Mouse (Mus musculus) heart, embryonic 11.5 days (tissue): Measurements from ENCODE around the gene 2900011O08Rik. TPM values are rescaled to one million over a fixed set of nuclear protein-coding genes. Genes with fewer than 3 reads are reported as not detected.

Experiments used
- ATAC-seq: fragments of 200-750 bp; cut with Nextera tagmentation; replicated peaks from 2 replicates; pipeline ENCODE4 v1.8.0; 2017; ENCODE audit warnings: moderate library complexity; ENCODE audit not compliant: insufficient number of reproducible peaks, low FRiP score, low TSS enrichment
- H3K27ac ChIP-seq: fragments of 300-500 bp; sonication (generic); 2 replicates; pipeline ENCODE4 v1.5.1; 2014; ENCODE audit warnings: mild to moderate bottlenecking, low read depth, low read length
- H3K27me3 ChIP-seq: fragments of 300-500 bp; sonication (generic); 2 replicates; pipeline ENCODE4 v1.6.1; 2014; ENCODE audit warnings: mild to moderate bottlenecking, low read length, mixed read lengths; ENCODE audit not compliant: control insufficient read depth, insufficient read depth
- H3K36me3 ChIP-seq: fragments of 300-500 bp; sonication (generic); 2 replicates; pipeline ENCODE4 v1.6.1; 2014; ENCODE audit warnings: mild to moderate bottlenecking, low read length, moderate library complexity, mixed read lengths; ENCODE audit not compliant: control insufficient read depth, insufficient read depth
- H3K4me1 ChIP-seq: fragments of 300-500 bp; sonication (generic); 2 replicates; pipeline ENCODE4 v1.6.1; 2014; ENCODE audit warnings: low read length; ENCODE audit not compliant: control insufficient read depth, insufficient read depth
- H3K4me2 ChIP-seq: fragments of 300-500 bp; sonication (generic); 2 replicates; pipeline ENCODE4 v1.6.1; 2014; ENCODE audit warnings: mild to moderate bottlenecking, moderate library complexity
- H3K4me3 ChIP-seq: fragments of 300-500 bp; sonication (generic); 2 replicates; pipeline ENCODE4 v1.5.1; 2014; ENCODE audit warnings: low read depth, low read length
- H3K9ac ChIP-seq: fragments of 300-500 bp; sonication (generic); 2 replicates; pipeline ENCODE4 v1.6.1; 2014; ENCODE audit warnings: mild to moderate bottlenecking, low read depth, low read length, moderate library complexity
- H3K9me3 ChIP-seq: fragments of 300-500 bp; sonication (generic); replicated peaks from 2 replicates; pipeline ENCODE4 v1.6.1; 2016; ENCODE audit warnings: low read length; ENCODE audit not compliant: control insufficient read depth
- WGBS: fragments of 180-500 bp; shearing (Covaris S2); extraction: QIAGEN DNeasy Blood & Tissue Kit; methylation state at CpG from one replicate; pipeline ENCODE4 v1.1.7; 2014; ENCODE audit not compliant: insufficient replicate concordance; 5-methylcytosine and 5-hydroxymethylcytosine counted together
- polyA plus RNA-seq: library from polyadenylated mRNA; unstranded; fragments of >200 nt; fragmentation: Nextera tagmentation; extraction: Ambion mirVana; gene quantifications from 2 replicates; pipeline ENCODE4 v1.2.1, GENCODE M21; 2014

The 2900011O08Rik gene
- polyA plus RNA-seq, 1 experiment from 2014 or later: 1.3 TPM

- no peak for ATAC-seq
- no peak overlapping the region for H3K4me2 ChIP-seq
- no peak overlapping the region for H3K27ac ChIP-seq
- no peak overlapping the region for H3K9ac ChIP-seq
- no peak overlapping the region for H3K4me3 ChIP-seq
- H3K27me3 ChIP-seq: no peaks in the 10 kb centered on the region
- H3K4me1 ChIP-seq: no peaks in the 10 kb centered on the region
- no peaks in the 10 kb centered on the region for H3K9me3 ChIP-seq
- WGBS: 94% methylated on average over 1 of the region's 1 CpGs
- H3K36me3 ChIP-seq: peaks cover 33% of the 10 kb centered on the region
Measured at GRCm38 (mm10) chr16:14125253-14125652, 138.8 kb downstream of the 2900011O08Rik start.

- no peaks in the 10 kb centered on the region for H3K9me3 ChIP-seq
- H3K36me3 ChIP-seq: peaks cover 39% of the 10 kb centered on the region
- no peak for ATAC-seq
- no peaks in the 10 kb centered on the region for H3K27me3 ChIP-seq
- no peak overlapping the region for H3K4me2 ChIP-seq
- H3K27ac ChIP-seq: no peak overlapping the region
- H3K4me3 ChIP-seq: no peak overlapping the region
- H3K9ac ChIP-seq: no peak overlapping the region
- no peaks in the 10 kb centered on the region for H3K4me1 ChIP-seq
Measured at GRCm38 (mm10) chr16:14128977-14129376, 142.6 kb downstream of the 2900011O08Rik start.

DNA sequence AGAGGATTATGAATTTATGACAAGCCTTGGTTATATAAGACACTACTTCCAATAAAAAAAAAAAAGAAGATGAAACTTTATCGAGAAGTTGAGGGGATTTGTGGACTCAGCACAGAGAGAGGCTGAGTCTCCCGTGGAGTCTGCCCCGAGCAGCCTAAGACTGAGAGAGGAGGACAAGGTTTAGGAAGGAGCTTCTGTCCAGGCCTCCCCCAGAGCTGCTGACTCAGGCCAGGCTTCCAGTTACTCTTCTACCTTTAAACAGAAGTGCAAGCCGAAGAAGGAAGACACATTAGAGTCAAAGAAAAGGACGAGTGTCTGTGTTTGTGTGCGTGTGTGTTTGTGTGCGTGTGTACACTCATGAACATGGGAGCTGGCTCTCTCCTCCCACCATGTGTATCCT is 144.4 kb downstream of the 2900011O08Rik start:
- no peak overlapping the region for H3K9ac ChIP-seq
- 87% methylated on average over 7 of the region's 7 CpGs for WGBS
- H3K36me3 ChIP-seq: peaks cover 29% of the 10 kb centered on the region
- no peak overlapping the region for H3K4me2 ChIP-seq
- H3K4me3 ChIP-seq: no peak overlapping the region
- no peaks in the 10 kb centered on the region for H3K4me1 ChIP-seq
- no peak overlapping the region for H3K27ac ChIP-seq
- no peaks in the 10 kb centered on the region for H3K9me3 ChIP-seq
- no peaks in the 10 kb centered on the region for H3K27me3 ChIP-seq
- ATAC-seq: no peak

DNA sequence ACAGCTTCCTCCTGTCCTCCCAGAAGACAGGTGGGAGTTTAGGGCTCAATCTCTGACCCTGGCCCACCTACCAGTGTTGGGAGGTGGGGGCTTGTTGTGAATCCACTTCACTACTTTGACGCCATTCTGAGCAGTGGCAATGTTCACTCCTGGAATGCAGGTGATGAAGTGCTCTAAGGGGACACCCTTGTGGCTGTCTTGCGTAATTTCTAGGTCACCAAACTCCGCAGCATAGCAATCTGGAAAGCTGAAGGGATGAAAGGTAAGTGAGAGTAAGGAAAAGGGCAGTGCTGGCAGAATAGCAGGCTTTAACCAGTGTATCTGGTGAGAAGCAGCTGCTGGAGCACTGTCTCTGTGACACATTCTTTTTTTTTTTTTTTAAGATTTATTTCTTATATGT is 145.0 kb downstream of the 2900011O08Rik start:
- no peaks in the 10 kb centered on the region for H3K27me3 ChIP-seq
- no peak overlapping the region for H3K27ac ChIP-seq
- H3K9ac ChIP-seq: no peak overlapping the region
- no peak for ATAC-seq
- H3K9me3 ChIP-seq: no peaks in the 10 kb centered on the region
- no peaks in the 10 kb centered on the region for H3K4me1 ChIP-seq
- H3K4me2 ChIP-seq: no peak overlapping the region
- WGBS: 79% methylated on average over 3 of the region's 3 CpGs
- H3K36me3 ChIP-seq: peaks cover 26% of the 10 kb centered on the region
- no peak overlapping the region for H3K4me3 ChIP-seq

- H3K4me2 ChIP-seq: no peak overlapping the region
- no peak overlapping the region for H3K4me3 ChIP-seq
- no peak overlapping the region for H3K27ac ChIP-seq
- no peaks in the 10 kb centered on the region for H3K9me3 ChIP-seq
- no peak overlapping the region for H3K9ac ChIP-seq
- H3K27me3 ChIP-seq: no peaks in the 10 kb centered on the region
- 87% methylated on average over 5 of the region's 5 CpGs for WGBS
- H3K4me1 ChIP-seq: no peaks in the 10 kb centered on the region
- peaks cover 26% of the 10 kb centered on the region for H3K36me3 ChIP-seq
- no peak for ATAC-seq
Measured at GRCm38 (mm10) chr16:14131838-14132237, 145.4 kb downstream of the 2900011O08Rik start.

GRCm38 (mm10) chr16:14135014-14135413 is 148.6 kb downstream of the 2900011O08Rik start:
- Histone ChIP-seq H3K27me3 (no peaks in the 10 kb centered on the region), H3K27ac (no peak overlapping the region), H3K36me3 (peaks cover 38% of the 10 kb centered on the region), H3K4me2 (no peak overlapping the region), H3K4me1 (no peaks in the 10 kb centered on the region), H3K9ac (no peak overlapping the region), H3K9me3 (no peaks in the 10 kb centered on the region), H3K4me3 (no peak overlapping the region)
- ATAC-seq: no peak
- WGBS: 83% methylated on average over 2 of the region's 2 CpGs

DNA sequence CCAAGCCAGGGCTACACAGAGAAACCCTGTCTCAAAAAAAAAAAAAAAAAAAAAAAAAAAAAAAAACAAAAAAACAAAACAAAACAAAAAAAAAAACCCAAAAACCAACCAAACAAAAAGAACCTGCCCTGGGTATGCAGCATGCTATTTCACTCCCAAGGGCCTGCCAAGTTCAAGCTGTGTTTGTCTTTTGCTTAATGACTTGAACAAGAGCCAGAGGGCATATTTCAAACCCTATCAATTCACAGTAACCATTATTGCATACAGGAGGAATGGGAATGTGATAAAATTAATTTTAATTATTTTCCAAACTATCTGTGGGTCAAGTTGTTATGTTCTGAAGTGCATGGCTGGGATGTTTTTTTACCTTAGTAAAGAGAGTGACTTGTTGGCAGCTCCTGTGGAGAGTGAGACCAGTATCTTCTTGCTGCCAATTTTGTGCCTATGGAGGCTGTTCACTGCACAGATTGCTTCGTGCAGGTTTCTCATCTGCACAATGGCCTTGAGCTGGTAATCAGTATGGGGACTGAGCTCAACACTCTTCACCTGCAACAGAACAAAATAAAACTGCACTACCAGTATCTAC is 151.7 kb downstream of the 2900011O08Rik start:
- H3K27me3 ChIP-seq: no peaks in the 10 kb centered on the region
- no peak overlapping the region for H3K27ac ChIP-seq
- no peak overlapping the region for H3K9ac ChIP-seq
- ATAC-seq: no peak
- 72% methylated on average over 1 of the region's 1 CpGs for WGBS
- no peak overlapping the region for H3K4me2 ChIP-seq
- no peaks in the 10 kb centered on the region for H3K9me3 ChIP-seq
- no peaks in the 10 kb centered on the region for H3K4me1 ChIP-seq
- peaks cover 36% of the 10 kb centered on the region for H3K36me3 ChIP-seq
- H3K4me3 ChIP-seq: no peak overlapping the region

GRCm38 (mm10) chr16:14139106-14139505 is 152.7 kb downstream of the 2900011O08Rik start:
- no peak for ATAC-seq

GRCm38 (mm10) chr16:14143298-14143697 is 156.9 kb downstream of the 2900011O08Rik start:
- no peak for ATAC-seq
- no peak overlapping the region for H3K27ac ChIP-seq
- no peaks in the 10 kb centered on the region for H3K4me1 ChIP-seq
- no peak overlapping the region for H3K4me2 ChIP-seq
- no peaks in the 10 kb centered on the region for H3K27me3 ChIP-seq
- WGBS: 67% methylated on average over 3 of the region's 3 CpGs
- no peak overlapping the region for H3K9ac ChIP-seq
- H3K9me3 ChIP-seq: no peaks in the 10 kb centered on the region
- H3K4me3 ChIP-seq: no peak overlapping the region
- H3K36me3 ChIP-seq: peaks cover 38% of the 10 kb centered on the region

More at GRCm38 (mm10) chr16:14139106-14139505, 152.7 kb downstream of the 2900011O08Rik start:
- no peak overlapping the region for H3K4me2 ChIP-seq
- no peaks in the 10 kb centered on the region for H3K9me3 ChIP-seq
- no peak overlapping the region for H3K4me3 ChIP-seq
- H3K36me3 ChIP-seq: peaks cover 32% of the 10 kb centered on the region
- no peak overlapping the region for H3K27ac ChIP-seq
- H3K9ac ChIP-seq: no peak overlapping the region
- H3K4me1 ChIP-seq: no peaks in the 10 kb centered on the region
- no peaks in the 10 kb centered on the region for H3K27me3 ChIP-seq
